Mouse (Mus musculus): ENCODE data around the gene Wipf1. TPM values are rescaled to one million over a fixed set of nuclear protein-coding genes. Genes with fewer than 3 reads are reported as not detected.
"Not testable (repeated sequence)": the region's sequence is repeated elsewhere in the genome, so short reads cannot be mapped to it uniquely, and the experiment has no call there.

Wipf1 gene
- 10 to 100 TPM in 1 of 2 experiments, 1 to 10 TPM in 1; 9.8 to 10.4 TPM for total RNA-seq (2021)

GRCm38 (mm10) chr2:73529356-73530330 is at the start of gene Wipf1:
Gene Wipf1 (minus strand): TSS chr2:73529734.
- peak; percentile 39 to 52 for DNase-seq (ENCODE audit: extremely low spot score in 1 of 2, low spot score in 1 of 2)

- no peak for DNase-seq (ENCODE audit: extremely low spot score in 1 of 2, low spot score in 1 of 2)
These were observed 49.6 kb upstream of the Wipf1 start for GRCm38 (mm10) chr2:73579168-73579567.

GRCm38 (mm10) chr2:73574418-73574817 is 44.9 kb upstream of the Wipf1 start:
- DNase-seq (ENCODE audit: extremely low spot score in 1 of 2, low spot score in 1 of 2) = no peak

GRCm38 (mm10) chr2:73573556-73573955 is 44.0 kb upstream of the Wipf1 start:
- no peak for DNase-seq (ENCODE audit: extremely low spot score in 1 of 2, low spot score in 1 of 2)

GRCm38 (mm10) chr2:73572539-73573372 is 43.2 kb upstream of the Wipf1 start:
- peak; percentile 77 to 82 for DNase-seq (ENCODE audit: extremely low spot score in 1 of 2, low spot score in 1 of 2)

- no peak for DNase-seq (ENCODE audit: extremely low spot score in 1 of 2, low spot score in 1 of 2)
These were observed 42.4 kb upstream of the Wipf1 start for GRCm38 (mm10) chr2:73571901-73572300.

- DNase-seq (ENCODE audit: extremely low spot score in 1 of 2, low spot score in 1 of 2) = no peak
These were observed 41.8 kb upstream of the Wipf1 start for GRCm38 (mm10) chr2:73571304-73571703.

- peak in 1 of 2 experiments; percentile 61 for DNase-seq (ENCODE audit: extremely low spot score in 1 of 2, low spot score in 1 of 2)
These were observed 37.6 kb upstream of the Wipf1 start for GRCm38 (mm10) chr2:73566989-73567605.

GRCm38 (mm10) chr2:73566162-73566561 is 36.6 kb upstream of the Wipf1 start:
- DNase-seq (ENCODE audit: extremely low spot score in 1 of 2, low spot score in 1 of 2) = peak in 1 of 2 experiments; percentile 46

GRCm38 (mm10) chr2:73563690-73564089 is 34.2 kb upstream of the Wipf1 start:
- no peak for DNase-seq (ENCODE audit: extremely low spot score in 1 of 2, low spot score in 1 of 2)

- DNase-seq (ENCODE audit: extremely low spot score in 1 of 2, low spot score in 1 of 2) = no peak
These were observed 33.1 kb upstream of the Wipf1 start for GRCm38 (mm10) chr2:73562656-73563055.

- peak in 1 of 2 experiments; percentile 41 for DNase-seq (ENCODE audit: extremely low spot score in 1 of 2, low spot score in 1 of 2)
These were observed 32.1 kb upstream of the Wipf1 start for GRCm38 (mm10) chr2:73561665-73562063.

GRCm38 (mm10) chr2:73560899-73561664 is 31.5 kb upstream of the Wipf1 start:
- no peak for DNase-seq (ENCODE audit: extremely low spot score in 1 of 2, low spot score in 1 of 2)

- DNase-seq (ENCODE audit: extremely low spot score in 1 of 2, low spot score in 1 of 2) = no peak
These were observed 30.9 kb upstream of the Wipf1 start for GRCm38 (mm10) chr2:73560445-73560844.

GRCm38 (mm10) chr2:73557956-73558355 is 28.4 kb upstream of the Wipf1 start:
- no peak for DNase-seq (ENCODE audit: extremely low spot score in 1 of 2, low spot score in 1 of 2)

- not testable (repeated sequence) for DNase-seq (ENCODE audit: extremely low spot score in 1 of 2, low spot score in 1 of 2)
These were observed 27.5 kb upstream of the Wipf1 start for GRCm38 (mm10) chr2:73557061-73557460.

GRCm38 (mm10) chr2:73554389-73554788 is 24.9 kb upstream of the Wipf1 start:
- no peak for DNase-seq (ENCODE audit: extremely low spot score in 1 of 2, low spot score in 1 of 2)

GRCm38 (mm10) chr2:73552926-73553325 is 23.4 kb upstream of the Wipf1 start:
- DNase-seq (ENCODE audit: extremely low spot score in 1 of 2, low spot score in 1 of 2) = no peak

- DNase-seq (ENCODE audit: extremely low spot score in 1 of 2, low spot score in 1 of 2) = peak in 1 of 2 experiments; percentile 64
These were observed 21.2 kb upstream of the Wipf1 start for GRCm38 (mm10) chr2:73550725-73551124.

GRCm38 (mm10) chr2:73548542-73548941 is 19.0 kb upstream of the Wipf1 start:
- DNase-seq (ENCODE audit: extremely low spot score in 1 of 2, low spot score in 1 of 2) = no peak
